Mouse (Mus musculus) cerebellum, adult 11 months (tissue): ENCODE data around the gene Otoa.
A peak's percentile ranks its signal among the peaks of the same experiment; 100 is the strongest.

Experiments used
- DNase-seq: peaks from one replicate; pipeline ENCODE4 v3.0.0; 2022

Otoa gene

DNA sequence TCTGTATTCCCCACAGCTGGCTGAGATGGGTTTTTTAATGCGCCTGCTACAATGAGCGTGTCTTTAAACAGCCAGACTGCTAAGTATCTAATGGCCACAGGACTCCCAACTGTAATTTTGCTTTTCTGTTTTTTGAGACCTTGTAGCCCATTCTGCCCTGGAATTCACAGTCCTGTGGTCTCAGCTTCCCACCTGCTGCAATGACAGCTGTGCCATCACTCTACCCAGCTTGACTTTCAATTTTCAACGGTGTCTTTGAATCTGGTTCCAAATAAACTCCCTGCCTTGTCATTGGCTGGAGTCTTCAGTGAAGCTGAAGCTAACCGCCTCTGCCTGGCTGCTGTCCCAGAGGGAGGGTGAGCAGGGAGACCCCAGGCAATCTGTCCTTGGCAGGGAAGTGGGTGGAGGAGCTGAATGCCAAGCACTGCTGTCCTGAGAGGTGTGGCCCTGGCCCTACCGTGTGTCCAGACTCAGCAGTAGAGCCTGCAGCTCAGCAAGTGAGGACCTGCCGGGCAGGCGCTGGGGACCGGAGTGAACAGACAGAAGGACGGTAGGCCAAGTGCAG lies 1.6 kb downstream of the Otoa start:
- DNase-seq, result no peak

DNA sequence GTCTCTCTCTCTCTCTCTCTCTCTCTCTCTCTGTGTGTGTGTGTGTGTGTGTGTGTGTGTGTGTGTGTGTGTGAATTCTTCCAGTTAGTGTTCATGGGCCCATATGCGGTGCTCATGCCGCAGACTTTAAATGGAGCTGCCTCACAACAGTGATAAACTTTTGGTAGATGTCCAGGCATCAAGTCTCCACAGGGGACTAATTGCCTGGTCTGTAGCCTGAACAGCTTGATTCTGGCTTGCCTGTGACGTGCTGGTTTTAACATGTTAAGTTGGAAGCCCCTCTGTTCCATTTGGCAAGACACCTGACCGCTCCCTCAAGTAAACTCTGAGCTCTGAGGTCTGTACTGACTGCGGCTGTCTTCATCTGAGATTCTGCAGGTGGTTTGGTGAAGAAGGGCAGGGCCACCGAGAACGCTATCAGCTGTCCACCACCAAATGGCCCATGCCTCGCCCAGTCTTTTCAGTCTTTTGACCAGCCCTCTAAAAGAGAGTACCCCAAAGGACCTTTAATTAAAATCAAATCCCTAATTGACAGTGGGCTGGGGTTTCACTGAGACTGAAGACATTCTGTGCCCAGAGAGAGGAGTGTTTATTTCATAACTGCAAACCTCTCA lies 3.5 kb downstream of the Otoa start:
- no peak for DNase-seq

DNA sequence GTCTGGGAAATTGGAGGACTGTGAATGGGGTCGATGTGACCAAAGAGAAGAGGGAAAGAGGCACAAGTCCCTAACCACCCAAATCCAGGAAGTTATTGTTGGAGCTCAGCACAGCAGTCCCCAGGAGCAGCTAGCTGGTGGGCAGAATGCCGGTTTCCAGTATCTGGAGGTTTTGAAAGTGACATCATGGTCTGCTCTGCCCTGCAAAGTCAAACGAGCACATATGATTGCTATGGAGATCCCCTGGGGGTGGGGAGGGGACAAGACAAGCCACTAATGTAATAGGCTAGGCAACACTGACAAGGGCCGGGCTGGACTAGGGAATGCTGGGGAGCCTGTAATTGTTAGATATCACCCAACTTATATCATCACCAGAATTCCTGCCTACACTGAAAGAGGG lies 4.0 kb downstream of the Otoa start:
- no peak for DNase-seq

DNA sequence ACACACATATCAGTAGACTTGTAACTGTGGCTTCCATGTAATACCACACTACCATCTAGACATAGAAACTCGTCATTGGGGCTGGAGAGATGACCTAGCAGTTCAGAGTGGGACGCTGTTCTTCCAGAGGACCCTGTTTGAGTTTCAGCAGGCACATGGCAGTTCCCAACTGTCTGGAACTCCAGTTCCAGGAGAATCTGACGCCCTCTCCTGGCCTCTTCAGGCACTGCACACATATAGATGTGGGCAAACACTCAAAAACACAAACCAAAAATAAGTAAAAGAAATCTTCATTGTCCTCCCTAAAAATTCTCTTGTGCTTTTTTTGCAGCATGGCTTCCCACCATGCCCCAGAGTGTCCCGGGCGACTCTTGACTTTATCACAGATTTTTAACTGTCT lies 7.3 kb downstream of the Otoa start:
- DNase-seq, result no peak

DNA sequence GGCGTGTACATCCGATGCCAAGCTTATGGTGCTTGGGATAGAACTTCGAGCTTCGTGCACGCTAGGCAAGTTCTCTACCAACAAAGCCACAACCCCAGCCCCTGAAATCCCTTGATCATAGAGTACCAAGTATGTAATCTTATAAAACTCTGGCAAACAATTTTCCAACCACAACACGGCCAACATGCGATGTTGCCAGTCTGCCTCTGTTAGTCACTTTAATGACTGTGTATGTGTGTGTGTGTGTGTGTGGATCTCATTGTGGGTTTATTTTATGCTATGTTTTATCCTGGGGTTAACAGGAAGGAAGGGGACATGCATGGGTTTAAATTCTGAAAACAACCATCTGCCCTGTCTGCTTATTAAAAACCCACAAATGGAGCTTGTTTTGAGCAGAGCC lies 9.3 kb downstream of the Otoa start:
- DNase-seq, result no peak

DNA sequence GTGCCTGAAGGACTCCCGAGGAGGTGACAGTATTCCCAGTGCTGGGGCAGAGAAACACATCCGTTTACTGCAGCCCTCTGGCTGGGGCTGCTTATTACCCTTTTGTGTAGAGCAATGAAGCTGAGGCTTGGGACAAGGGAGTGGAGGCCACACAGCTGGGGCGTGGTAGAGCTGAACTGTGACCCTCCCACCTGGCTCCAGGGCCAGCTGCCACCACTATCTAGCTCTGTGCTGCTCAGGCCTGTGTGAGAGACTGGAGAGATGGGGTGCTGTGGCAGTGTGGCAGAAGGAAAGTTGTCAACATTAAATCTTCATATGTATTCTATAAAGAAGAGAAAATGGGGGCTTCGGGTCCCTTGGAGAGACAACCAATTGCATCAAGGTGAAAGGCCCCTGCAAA lies 11.6 kb downstream of the Otoa start:
- DNase-seq, result no peak

DNA sequence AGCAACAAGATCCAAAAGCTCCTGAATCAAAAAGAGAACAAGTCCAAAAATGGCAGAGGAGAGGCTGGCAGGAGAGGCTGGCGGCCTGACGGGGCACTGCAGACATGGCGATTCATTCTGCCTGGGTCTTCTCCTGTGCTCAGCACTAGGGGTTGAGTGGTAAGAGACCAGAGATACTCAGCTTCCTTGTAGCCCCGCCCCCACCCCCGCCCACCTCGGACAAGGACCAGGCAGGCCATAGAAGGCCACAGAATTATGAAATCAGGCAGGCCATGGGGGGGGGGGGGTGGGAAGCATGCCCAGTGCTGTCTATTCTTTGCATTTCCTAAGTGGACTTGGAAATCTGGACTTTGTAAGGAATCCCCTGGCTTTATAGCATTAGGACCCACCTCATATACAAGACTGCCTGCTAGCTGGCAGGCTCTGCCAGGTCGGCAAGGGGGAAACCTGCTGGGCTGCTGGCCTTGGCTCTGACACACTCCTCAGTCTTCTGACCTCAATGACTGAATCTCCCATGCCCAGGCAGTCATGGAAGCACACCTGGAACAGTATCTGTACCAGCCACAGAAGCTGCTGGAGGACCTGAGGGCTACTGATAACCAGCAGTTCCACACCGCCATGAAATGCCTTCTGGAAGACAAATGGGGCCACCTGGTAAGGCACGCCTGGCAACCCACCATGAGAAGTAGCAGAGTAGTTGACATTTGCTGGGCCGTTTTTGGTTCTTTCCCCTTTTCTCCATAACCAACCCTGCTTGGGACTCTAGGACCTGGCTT lies 17.4 kb downstream of the Otoa start:
- DNase-seq, result no peak

DNA sequence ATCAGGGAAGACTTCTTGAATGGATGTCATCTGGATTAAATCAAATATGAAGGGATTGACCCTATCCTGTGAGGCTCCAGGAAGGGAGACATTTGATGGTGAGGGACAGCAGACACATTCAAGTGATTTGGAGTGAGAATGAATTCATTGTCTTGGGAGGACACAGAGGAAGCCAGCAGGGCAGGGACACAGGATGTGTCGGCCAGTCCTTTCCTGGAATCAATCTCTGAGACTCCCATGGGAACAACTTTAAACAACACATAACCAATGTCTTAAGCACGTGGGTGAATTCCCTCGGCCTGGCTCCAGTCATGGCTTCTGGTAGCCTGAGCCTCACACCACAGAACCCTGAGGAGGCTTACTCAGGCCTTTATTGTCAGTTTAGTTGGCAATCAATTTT lies 26.4 kb downstream of the Otoa start:
- DNase-seq, result no peak

DNA sequence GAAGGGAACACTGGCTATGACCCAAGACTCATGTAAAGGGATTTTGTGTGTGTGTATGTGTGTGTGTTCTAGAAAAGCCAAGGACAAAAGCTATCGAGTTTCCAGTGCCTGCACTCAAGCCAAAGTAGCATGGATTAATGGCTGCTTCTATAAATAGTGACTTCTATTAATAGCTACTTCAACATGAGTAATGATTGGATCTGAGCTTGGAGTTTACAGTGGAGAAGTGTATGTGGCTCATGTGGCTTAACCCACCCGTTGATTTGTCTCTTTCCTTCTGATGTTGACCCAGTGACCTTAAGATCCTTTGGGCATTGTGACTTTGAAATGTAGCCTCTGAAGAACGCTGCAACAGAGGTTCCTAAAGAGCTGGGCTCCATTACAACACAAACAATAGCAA lies 29.9 kb downstream of the Otoa start:
- no peak for DNase-seq

DNA sequence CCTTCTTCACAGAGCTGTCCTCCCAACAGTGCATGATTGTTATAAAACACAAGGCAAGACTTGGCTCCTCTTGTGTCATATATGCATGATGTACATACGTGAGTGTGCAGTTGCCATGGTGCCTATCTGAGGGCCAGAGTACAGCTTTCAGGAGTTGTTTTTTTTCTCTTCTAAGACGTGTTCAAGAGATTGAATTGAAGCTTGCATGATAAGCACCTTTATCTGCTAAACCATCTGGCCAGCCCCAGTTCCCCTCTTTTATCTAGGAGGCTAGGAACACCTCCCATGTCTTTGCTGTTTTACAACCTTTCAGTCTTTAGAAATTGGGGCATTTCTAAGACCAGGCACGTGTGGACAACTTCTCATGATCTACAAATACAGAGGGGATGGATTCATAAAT lies 30.3 kb downstream of the Otoa start:
- DNase-seq, result no peak

DNA sequence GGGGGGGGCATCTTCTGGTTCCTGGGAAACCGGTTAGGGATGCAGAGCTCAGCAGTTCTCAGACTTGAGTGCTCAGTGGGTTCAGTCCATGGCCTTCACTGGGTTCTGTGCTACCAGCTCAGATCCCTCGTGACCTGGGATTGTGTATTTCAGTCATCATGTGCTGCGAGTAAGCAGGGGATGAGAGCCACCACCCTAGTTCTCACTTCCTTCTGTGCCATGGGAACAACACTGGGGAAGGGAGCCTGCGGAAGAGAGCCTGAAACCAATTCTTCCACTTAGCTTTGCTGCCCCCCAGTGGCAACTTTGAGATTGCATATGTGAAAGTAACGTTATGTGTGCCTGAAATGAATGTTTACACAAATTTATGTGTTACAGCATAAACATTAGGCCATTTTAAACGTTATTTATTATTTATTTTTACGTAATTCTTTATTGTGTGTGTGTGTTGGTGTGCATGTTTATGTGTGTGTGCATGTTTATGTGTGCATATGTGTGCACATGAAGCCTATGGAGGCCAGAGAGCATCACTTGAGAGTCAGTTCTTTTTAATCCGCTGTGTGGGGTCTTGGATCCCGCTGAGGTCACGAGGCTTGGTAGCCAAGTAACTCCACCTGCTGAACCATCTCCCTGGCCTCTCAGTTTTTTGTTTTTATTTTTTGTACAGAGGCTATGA lies 38.8 kb downstream of the Otoa start:
- DNase-seq, result peak; percentile 65

DNA sequence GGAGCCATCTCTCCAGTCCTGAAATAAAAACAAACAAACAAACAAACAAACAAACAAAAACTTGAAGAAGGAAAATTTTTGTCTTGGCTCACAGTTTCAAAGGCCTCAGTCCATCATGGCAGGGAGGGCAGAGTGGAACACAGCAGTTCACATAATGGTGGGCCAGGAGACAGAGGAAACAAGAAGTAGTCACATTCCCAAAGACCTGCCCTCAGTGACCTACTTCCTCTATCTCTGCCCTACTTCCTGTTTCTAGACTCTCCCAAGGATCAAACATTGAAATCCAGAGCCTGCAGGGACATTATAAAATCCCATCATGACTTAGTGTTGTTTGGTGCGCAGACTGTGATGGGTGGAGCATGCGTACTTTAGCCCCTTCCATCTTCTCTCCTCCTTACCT lies 49.4 kb downstream of the Otoa start:
- DNase-seq, result no peak

DNA sequence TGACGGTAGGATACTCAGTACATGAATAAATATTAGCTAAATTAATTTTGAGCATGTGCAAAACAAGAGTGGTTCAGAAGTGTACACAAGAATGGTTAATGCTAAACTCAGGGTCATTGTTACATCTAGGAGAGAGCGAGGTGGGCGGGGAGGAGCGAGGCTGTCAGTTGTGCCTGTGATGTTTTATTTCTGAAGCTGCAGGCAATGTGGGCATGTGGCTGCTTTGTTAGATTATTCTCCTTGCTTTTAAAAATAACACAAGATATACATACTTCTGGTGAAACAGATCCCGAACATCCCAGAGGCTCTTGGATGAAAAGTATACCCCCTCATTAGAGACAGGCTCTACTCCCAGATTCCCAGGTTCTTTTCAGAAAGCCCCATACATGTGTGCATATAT lies 59.8 kb downstream of the Otoa start:
- no peak for DNase-seq

DNA sequence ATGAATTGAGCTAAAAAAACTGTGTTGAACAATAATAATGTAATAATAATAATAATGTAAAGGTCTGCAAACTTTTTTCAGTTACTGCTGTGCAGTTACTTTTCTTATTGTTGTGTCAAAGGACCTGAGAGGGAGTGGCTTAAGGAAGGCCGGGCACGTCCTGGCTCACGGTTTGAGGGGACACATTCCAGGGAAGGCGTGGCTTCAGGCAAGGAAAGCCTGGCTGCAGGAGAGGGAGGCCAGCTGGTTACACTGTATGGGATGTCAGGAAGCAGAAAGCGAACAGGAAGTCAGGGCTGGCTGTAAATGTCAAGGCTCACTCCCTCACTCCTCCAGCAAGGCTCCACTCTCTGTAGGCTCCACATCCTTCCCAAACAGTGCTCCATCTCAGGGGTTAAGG lies 69.2 kb downstream of the Otoa start:
- DNase-seq, result no peak

DNA sequence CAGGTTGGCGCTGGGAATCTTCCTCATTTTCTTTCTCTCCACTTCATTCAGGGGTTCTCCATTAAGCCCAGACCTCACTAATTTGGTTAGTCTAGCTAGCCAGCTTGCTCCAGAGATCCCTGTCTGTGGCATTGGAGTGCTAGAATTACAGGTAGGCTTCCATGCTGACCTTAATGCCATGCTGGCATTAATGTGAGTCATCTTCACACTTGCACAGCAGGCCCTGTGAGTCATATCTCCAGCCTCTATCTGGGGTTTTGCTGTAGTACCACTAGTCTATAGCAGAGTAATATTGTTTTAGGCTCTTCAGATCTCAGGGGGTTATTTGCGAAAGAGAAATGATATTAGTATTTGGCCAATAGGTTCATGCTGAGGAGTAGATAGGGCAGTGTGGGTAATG lies 70.7 kb downstream of the Otoa start:
- peak; percentile 1 for DNase-seq

DNA sequence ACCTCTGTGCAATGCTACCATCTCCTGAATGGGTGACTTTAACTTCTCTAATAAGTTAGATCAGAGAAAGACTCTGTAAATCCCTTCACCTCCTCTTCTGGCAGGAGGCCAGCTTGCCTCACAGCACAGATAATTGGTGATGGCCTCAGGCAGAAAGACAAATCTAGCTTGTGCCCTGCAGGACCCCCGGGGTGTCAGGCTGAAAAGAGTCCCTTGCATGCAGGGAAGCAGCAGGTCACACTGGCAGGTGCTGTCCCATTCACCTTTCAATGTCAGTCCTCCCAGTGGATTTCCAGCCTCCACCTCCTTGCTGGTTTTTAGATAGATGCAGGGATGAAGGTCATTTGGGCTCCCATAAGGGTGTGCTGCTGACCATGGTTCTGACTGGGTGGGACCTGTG lies 84.2 kb downstream of the Otoa start:
- DNase-seq, result no peak

DNA sequence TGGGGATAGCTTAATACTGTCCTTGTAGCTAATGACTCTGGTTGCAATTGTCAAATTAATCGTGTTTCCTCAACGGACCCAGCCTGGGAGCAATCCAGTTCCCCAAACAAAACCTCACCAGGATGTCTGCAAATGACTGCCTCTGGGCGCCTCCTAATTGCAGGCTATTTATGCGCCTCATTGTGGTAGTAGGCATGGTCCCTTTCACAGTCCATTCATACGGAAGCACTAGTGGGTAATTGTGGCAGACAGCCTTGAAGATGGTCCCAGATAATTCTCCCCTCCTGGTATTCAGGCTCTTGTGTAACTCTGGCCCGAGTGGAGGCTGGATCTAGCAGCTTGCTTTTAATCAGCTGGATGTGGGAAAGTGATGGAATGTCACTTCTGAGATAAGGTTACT lies 90.4 kb downstream of the Otoa start:
- DNase-seq, result no peak

DNA sequence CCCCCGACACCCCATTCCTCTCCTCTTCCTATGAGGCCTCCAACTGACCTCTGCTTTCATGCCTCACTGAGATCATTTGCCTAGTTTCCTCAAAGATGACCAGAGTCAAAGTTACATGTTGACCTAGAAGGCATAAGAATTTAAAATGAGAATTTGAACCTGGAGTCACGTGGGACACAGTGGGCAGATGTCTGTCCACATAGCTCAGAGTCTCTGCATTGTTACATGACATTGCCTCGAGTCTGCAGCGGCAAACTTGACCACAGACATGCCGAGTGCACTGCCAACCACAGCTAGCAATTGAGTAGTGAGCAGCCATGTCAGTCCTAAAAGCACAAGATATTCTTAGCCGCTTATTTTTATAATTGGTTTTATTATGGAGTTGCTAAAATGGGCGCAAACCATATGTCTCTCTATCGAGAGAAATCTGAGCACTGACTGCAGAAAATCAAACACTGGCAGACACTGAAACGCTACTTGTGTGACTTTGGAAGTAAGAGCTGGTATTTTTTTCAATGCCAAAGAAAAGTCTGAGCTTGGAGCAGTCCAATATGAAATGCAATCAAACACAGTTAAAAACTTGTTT lies 105.8 kb downstream of the Otoa start:
- DNase-seq, result no peak

DNA sequence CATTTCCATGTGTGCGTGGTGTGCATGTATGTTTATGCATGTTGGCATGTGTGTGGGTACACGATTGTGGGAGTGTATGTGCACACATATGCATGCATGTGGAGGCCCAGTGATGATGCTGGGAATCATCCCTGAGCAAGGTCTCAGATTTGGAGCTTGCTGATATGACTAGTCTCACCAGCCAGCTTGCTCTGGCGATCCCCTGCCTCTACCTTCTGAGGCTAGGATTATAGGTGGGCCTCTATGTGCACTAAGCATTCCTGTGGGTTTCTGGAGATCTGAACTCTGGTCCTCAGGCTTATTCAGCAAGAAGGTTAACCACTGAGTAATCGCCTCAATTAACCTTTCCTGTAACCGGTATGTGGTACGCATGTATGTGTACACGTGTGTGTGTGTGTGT lies 107.5 kb downstream of the Otoa start:
- DNase-seq, result no peak

DNA sequence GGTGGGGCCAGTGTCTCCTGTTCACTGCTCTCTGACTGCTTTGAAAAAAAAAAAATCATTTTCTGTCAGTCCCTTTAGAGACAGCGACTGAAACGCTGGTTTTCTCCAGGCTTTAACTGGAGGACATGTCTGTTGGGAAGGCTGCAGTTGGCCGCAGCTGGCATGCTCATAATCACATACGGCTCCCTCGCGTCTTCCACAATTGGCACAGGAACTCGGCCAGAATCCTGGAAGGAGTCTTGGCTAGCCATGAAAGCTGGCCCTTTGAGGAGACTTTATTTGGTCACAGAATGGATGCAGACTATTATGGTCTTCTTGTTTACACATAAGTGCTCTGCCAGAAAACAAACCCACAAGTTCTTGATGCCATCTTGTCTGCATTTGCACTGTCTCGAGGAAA lies 117.5 kb downstream of the Otoa start:
- DNase-seq, result no peak

DNA sequence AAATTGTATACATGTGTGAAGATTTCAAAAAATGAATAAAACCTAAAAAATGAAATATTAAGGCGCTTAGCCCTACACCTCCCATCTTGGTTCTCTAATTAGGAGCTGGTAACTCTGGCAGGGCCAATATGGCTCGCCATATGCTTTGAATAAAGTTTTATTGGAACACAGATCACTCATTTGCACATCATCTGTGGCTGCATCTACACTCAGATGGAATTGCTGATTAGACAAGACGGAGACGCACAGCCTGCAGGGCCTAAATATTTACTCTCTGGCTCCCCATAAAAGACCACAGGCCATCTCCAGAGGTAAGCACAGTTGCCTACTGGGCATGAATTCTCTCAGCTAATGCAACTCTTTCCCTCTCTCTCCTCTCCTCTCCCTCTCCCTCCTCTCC lies 130.4 kb downstream of the Otoa start:
- no peak for DNase-seq
